Mouse (Mus musculus) erythroblast, adult 5-6 weeks (primary cell): ENCODE measurements around the gene Anks1. TPM values are rescaled to one million over a fixed set of nuclear protein-coding genes. Genes with fewer than 3 reads are reported as not detected.

Experiments
- total RNA-seq, 2 experiments: library from RNA; stranded (forward) in 1 of 2; stranded (reverse) in 1 of 2; fragments of 150-400 nt in 1 of 2; fragments of 200-764, 138-1000 nt in 1 of 2; gene quantifications; 2 replicates each; pipeline versions ENCODE4 v1.2.3 to v1.2.4; 2015 to 2017; ENCODE audit warnings: low replicate concordance in 2 of 2

Anks1 gene
- total RNA-seq, 2 experiments from 2014 or later, result 6.1 to 8.5 TPM

Other genes starting within 250 kb of the Anks1 start
- not detected in 2 replicates for gene Spdef, start 180.4 kb upstream of the Anks1 start, total RNA-seq (2015; ENCODE audit: low replicate concordance)
- gene Spdef, start 180.4 kb upstream of the Anks1 start, total RNA-seq (2017; ENCODE audit: low replicate concordance), result not detected in 2 replicates
- 63.8 and 80.7 TPM in 2 replicates for gene D17Wsu92e, start 88.7 kb upstream of the Anks1 start, total RNA-seq (2015; ENCODE audit: low replicate concordance)
- gene D17Wsu92e, start 88.7 kb upstream of the Anks1 start, total RNA-seq (2017; ENCODE audit: low replicate concordance), result 193 and 216 TPM in 2 replicates
- 20.6 and 60.0 TPM in 2 replicates for gene Snrpc, start 71.2 kb upstream of the Anks1 start, total RNA-seq (2015; ENCODE audit: low replicate concordance)
- gene Snrpc, start 71.2 kb upstream of the Anks1 start, total RNA-seq (2017; ENCODE audit: low replicate concordance), result 43.8 and 51.5 TPM in 2 replicates
- gene Uhrf1bp1, start 52.9 kb upstream of the Anks1 start, total RNA-seq (2015; ENCODE audit: low replicate concordance), result 3.3 and 4.4 TPM in 2 replicates
- 4.3 and 5.4 TPM in 2 replicates for gene Uhrf1bp1, start 52.9 kb upstream of the Anks1 start, total RNA-seq (2017; ENCODE audit: low replicate concordance)
- 5.2 and 9.8 TPM in 2 replicates for gene Taf11, start 538 bp downstream of the Anks1 start, total RNA-seq (2015; ENCODE audit: low replicate concordance)
- gene Taf11, start 538 bp downstream of the Anks1 start, total RNA-seq (2017; ENCODE audit: low replicate concordance), result 5.4 and 8.5 TPM in 2 replicates
- gene Tcp11, start 171.3 kb downstream of the Anks1 start, total RNA-seq (2015; ENCODE audit: low replicate concordance), result not detected in 2 replicates
- gene Tcp11, start 171.3 kb downstream of the Anks1 start, total RNA-seq (2017; ENCODE audit: low replicate concordance), result not detected in 2 replicates
- gene Scube3, start 232.8 kb downstream of the Anks1 start, total RNA-seq (2015; ENCODE audit: low replicate concordance), result not detected in 2 replicates
- gene Scube3, start 232.8 kb downstream of the Anks1 start, total RNA-seq (2017; ENCODE audit: low replicate concordance), result not detected in 2 replicates